Mouse (Mus musculus) adipocyte (in vitro differentiated cells): ENCODE results near the gene Pitpnm1.
"Not testable (repeated sequence)": the region's sequence is repeated elsewhere in the genome, so short reads cannot be mapped to it uniquely, and the experiment has no call there.

ENCODE experiments used
- DNase-seq: peaks from one replicate; pipeline ENCODE4 v3.0.0-alpha.2; 2016; ENCODE audit warnings: low spot score

The Pitpnm1 gene

DNA sequence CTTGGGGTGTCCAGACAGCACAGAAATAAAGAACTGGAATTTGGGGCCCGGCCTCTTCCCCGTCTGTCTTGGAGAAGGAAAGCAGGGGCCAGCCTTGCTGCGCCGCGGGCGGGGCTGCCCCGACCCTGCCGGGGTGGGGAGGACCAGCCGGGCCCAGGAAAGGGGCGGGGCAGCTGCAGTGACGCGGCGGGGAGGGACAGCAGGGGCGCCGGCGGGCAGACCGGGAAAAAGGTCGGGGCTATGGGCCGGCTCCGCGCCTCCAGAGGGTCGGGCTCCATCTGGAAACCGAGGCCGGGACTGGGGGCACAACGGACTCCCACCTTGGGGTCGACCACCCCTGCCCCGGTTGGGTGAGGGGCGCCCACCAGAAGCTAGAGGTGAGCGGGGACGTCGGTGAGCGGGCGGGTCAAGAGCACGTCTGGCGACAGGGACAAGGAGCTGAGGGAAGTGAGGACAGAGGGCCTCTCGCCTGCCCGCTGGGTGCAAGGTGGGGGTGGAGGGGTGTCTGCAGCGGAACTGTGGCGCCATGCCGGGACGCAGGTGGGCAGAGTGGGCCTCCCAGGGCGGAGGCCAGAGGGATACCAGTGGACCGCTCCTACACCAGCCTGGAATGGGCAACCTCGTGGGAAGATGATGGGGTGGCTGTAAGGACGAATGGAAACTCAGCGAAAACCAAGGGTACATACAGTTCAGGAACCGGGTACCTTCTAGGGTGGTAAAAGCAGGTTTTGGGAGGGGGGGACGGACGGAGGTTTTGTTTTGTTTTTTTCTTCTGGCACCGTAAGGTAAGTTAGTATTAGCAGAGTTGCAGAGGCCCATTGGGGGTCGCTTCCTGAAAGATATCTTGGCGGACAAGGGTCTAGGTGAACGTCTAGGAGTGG, at the start of gene Pitpnm1:
Gene Pitpnm1, plus strand, starts transcription at position 162 of the 881 bp plus-strand sequence.
- DNase-seq: peak; percentile 74

DNA sequence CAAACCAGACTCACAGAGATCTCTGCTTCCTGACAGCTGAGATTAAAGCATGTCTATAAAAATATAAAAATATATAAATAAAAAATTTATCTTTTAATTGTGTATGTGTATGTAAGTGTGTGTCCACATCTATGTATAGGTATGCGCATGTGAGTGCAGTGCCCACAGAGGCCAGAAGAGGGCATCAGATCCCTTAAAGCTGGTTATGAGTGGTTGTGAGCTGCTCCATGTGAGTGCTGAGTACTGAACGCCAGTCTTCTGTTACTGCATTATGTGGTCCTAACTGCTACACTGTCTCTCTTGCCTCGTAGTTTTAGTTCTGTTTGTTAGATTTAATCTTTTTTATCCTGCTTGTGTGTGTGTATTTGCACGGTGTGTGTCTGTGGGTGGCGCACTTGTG, 48.8 kb upstream of the Pitpnm1 start:
- no peak for DNase-seq

DNA sequence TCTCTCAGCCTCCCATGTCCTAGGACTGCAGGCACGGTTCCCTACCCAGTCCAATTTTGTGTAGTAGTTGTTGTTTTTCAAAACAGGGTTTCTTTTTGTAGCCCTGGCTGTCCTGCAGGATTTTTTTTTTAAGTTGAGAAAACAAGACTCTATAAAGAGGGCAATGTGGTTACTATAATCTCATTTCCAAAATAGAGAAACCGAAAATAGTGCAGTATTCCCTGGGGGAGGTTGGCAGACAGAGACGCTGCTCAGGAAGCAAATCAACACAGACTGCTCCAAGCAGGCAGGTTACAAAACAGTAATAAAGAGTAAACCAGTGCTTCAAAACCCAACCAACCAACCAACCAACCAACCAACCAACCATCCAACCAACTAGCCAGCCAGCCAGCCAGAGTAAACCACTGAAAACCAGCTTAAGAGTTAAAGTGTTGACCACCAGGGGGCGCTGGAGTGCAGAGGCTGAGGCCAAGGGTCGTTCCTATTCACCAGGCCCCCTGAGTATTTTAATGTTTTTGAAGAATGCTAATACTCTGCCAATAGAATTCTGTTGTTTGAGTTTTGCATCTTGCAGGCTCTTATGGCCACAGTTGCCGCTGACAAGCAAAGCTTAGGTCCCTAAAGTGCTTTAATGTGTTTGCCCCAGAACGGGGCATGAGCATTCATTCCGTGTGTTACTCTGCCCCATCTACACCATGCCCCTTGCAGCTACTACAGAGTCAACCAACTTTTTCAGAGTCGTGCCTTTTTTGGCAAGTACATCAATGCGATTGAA, 47.9 kb upstream of the Pitpnm1 start:
- DNase-seq: peak; percentile 77

DNA sequence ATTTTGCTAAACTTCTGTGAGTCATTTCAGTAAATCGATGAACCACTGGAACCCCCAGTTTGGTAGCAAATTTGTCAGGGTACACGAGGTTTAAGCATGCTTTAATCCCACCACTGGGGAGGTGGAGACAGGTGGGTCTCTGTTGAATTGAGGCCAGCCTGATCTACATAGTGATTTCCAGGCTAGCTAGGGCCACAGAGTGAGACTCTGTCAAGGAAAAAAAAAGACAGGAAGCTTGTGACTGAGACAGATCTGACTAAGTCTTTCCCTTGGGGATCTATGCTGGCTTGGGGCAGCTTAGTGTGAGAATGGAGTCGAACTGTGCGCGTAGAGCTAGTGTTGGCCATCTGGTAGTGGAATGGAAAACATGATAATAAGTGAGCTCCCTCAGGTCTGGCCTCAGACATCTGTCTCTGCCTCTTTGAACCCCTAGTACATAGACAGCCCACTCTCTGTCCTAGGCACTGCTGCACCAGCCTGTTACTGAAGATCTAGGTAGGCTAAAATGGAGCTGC, 47.2 kb upstream of the Pitpnm1 start:
- peak; percentile 40 for DNase-seq

DNA sequence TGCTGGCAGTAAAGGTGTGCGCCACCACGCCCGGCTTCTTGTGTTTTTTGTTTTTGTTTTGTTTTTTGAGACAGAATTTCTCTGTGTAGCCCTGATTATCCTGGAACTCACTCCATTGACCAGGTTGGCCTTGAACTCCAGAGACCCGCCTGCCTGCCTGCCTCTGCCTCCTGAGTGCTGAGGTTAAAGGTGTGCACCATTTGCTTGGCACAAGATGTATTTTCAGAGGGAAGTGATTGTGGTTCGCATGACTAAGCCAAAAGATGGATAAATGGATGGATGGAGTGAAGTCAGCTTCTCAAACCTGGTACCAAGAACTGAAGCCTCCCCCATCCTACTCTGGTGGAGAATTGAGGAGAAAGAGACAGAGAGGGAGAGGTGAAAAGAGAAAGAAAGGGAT, 45.2 kb upstream of the Pitpnm1 start:
- DNase-seq: no peak

DNA sequence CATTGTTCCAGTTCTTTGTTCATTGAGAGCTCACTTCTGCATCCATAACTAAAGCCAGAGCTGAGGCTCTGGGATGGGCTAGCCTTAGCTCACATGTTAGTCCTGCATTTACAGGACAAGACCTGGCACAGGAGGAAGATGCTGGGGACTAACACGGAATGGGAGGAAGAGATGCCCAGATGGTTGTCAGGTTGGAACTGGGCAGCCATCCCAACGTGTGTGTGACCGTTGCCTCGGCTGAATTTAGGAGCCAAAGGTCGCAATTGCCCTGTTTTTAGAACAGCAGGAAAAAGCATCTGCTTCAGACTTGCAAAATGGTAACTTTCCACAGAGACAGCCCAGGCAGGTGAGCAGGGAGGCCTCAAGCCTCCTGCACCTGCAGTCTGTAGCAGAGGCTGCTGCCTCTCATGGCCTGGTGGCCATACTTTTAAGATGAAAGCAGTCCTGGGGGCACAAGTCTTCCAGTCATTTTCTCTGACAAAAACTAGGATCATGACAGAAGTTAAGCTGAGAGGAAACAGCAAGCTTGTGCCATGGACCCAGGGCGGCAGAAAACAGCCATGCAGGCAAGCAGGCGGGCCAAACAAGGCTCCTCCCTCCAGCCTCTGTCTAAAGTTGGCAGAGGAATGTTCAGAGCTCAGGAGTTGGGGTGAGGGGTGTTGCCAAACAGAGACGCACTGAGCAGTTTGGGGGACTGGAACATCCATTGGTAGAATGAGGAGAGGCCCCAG, 44.4 kb upstream of the Pitpnm1 start:
- peak; percentile 49 for DNase-seq

GRCm38 (mm10) chr19:4055947-4056693, 43.7 kb upstream of the Pitpnm1 start:
- no peak for DNase-seq

GRCm38 (mm10) chr19:4056727-4057126, 43.1 kb upstream of the Pitpnm1 start:
- no peak for DNase-seq

DNA sequence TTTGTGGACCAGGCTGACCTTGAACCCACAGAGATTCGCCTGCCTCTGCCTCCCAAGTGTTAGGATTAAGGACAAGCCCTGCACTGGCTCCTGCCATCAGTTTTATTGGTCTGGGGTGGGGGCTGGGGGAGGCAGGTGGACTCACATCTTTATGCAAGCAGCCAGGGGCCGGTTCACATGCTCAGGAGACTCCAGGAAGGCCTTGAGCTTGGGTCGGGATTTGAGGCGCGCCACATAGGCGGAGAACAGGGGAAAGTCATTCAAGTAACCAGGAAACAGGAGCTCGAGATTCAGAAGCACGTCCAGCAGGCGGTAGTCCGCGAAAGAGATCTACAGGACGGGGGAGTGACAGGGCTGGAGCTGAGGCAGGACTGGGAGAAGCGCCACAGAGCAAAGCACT, 42.4 kb upstream of the Pitpnm1 start:
- no peak for DNase-seq

DNA sequence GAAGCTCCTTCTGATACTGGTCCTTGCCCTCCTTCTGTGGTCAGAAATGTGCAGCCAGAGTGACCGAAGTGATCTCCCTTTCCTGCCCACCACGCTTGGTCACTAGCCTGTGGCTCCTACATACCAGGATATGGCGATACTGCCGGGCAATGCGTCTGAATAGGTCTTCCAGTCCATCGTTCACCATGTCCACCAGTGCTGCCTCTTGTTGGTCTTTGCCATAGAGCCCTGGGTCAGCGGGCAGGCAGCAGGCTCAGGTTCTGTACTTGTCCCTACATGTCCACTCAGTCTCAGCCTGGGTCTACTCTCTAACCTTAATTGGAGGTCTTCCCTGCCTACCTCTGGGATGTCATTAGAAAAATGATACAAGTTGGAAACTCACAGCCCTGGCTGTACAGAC, 41.8 kb upstream of the Pitpnm1 start:
- DNase-seq: no peak

- DNase-seq: no peak
Observed at GRCm38 (mm10) chr19:4058581-4058980, 41.2 kb upstream of the Pitpnm1 start.

GRCm38 (mm10) chr19:4059069-4059740, 40.6 kb upstream of the Pitpnm1 start, which contains the start of gene Gstp3:
Gene Gstp3 (minus strand): TSS chr19:4059569.
- DNase-seq: no peak

DNA sequence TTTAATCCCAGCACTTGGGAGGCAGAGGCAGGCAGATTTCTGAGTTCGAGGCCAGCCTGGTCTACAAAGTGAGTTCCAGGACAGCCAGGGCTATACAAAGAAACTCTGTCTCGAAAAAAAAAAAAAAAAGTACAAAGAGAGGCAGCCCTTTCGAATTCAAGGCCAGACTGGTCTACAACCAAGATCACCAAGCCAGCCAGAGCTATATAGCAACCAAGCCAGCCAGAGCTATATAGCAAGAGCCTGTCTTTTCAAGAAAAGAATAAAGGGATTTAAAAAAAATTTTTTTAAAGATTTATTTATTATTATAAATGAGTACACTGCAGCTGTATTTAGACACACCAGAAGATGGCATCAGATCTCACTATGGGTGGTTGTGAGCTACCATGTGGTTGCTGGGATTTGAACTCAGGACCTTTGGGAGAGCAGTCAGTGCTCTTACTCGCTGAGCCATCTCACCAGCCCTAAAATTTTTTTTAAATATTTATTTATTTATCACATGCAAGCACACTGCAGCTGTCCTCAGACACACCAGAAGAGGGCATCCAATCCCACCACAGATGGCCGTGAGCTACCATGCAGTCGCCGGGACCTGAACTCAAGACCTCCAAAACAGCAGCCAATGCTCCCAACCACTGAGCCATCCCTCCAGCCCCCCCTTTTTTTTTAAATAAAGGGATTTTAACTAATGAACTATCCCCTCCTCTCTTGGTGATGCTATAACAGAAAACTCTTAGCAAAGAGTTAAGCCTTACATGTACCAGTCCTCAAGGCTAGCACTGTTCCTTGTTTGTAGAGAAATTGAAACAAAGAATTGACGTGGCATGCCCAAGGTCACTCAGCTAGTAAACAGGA, 39.5 kb upstream of the Pitpnm1 start:
- DNase-seq: not testable (repeated sequence)

GRCm38 (mm10) chr19:4060899-4061465, 38.8 kb upstream of the Pitpnm1 start:
- no peak for DNase-seq

DNA sequence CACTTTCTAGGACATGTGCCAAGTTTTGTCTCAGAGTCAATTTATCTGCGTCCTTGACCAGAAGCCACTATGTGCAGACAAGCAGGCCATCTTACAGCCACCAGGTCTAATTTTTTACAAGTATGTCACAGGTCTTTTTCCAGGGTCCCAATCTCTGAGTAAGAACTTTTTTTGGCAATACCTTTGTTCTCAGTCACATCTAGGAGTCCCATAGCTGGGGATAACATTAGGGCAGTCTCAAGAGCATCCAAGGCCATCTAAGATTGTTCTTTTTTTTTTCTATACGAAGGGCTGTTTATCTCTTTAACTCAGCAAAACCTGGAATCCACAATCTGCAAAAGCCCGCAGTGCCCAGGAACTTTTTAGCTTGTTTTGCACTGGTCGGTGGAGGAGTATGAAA, 36.4 kb upstream of the Pitpnm1 start:
- DNase-seq: not testable (repeated sequence)

GRCm38 (mm10) chr19:4064501-4064900, 35.3 kb upstream of the Pitpnm1 start:
- not testable (repeated sequence) for DNase-seq

DNA sequence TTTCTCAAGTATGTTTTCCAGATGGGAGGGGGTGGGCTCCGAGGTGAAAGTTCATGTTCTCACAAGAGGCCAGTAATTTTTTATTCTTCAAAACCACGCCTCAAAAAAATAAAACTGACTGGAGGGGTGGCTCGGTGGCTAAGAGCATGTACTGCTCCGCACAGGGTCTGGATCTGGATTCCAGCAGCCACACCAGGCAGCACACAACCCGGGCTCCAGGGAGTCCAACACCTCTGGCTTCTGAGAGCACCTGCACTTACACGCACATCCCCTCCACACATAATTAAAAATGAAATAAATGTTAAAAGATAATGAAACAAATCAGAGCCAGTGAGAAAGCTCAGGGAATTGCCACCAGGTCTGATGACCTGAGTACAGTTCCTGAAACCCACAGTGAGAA, 33.5 kb upstream of the Pitpnm1 start:
- DNase-seq: no peak

DNA sequence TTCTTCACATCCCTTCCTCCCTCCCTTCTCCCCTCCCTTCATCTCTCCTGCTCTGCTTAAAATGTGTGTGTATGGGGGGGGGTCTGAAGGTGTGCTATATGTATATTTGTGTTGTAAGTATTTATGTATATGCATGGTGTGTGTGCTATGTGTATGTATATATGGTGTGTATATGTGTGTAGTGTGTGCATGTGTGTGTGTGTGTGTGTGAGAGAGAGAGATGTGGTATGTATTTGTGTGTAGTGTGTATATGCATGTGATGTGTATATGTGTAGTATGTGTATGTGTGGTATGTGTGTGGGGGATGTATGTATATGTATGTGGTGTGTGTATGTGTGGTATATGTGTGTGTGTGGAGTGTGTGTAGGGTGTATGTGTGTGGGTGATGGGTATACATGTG, 32.9 kb upstream of the Pitpnm1 start:
- no peak for DNase-seq

- DNase-seq: not testable (repeated sequence)
Observed at GRCm38 (mm10) chr19:4068242-4068641, 31.6 kb upstream of the Pitpnm1 start.
